ENCODE assay signal across 20 mouse cellular contexts in the genomic region with DNA sequence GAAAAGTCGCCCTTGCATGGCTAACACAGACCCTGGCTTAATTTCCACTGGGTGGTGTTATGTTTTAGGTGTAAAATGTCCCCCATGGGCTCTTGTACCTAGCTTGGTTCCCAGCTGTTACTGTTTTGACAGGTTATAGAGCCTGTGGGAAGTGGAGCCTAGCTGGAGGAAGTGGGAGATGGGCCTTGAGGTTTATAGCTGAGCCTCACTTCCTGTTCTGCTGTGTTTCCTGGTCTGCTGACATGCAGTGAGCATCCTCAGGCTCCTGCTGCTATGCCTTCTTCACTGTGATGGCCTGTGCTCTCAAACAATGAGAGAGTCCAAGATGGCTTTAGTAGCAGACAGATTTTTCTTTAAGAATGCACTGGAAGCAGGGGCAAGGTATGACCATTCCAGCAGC.
DNase-seq lines count a peak whose midpoint lies in the region; ATAC-seq lines count a peak whose summit lies in the region.
"Had no signal": no experiment of that assay in that cellular context is flagged by ENCODE, and none has a peak within 500 bp of the region (broad histone marks: within the 10 kb centered on the region; RNA-seq: fewer than 3 reads in every experiment).

No protein-coding gene starts in this region.

- peak; percentile 93 for ATAC-seq in granulocyte monocyte progenitor cell, adult 5-6 weeks (replicated peaks; ENCODE audit: poor library complexity, severe bottlenecking)
- no peak for ATAC-seq in hindbrain, embryonic 16.5 days
- ATAC-seq: intestine, embryonic 15.5 days had no signal

- H3K4me3 ChIP-seq in hindbrain, embryonic 16.5 days (ENCODE audit: low read length), result no peak overlapping the region
- H3K4me3 ChIP-seq: embryonic facial prominence, embryonic 13.5 days; gastrocnemius, adult 2 months; heart, embryonic 15.5 days; intestine, embryonic 15.5 days; limb, embryonic 13.5 days; midbrain, embryonic 12.5 days had no signal

- no peak overlapping the region for H3K9ac ChIP-seq in hindbrain, embryonic 16.5 days (ENCODE audit: low read depth, low read length)
- H3K9ac ChIP-seq: embryonic facial prominence, embryonic 13.5 days; heart, embryonic 15.5 days; intestine, embryonic 15.5 days; limb, embryonic 13.5 days; midbrain, embryonic 12.5 days had no signal

- no peak overlapping the region for H3K27ac ChIP-seq in hindbrain, embryonic 16.5 days (ENCODE audit: low read depth, low read length)
- H3K27ac ChIP-seq: embryonic facial prominence, embryonic 13.5 days; gastrocnemius, adult 2 months; heart, embryonic 15.5 days; intestine, embryonic 15.5 days; kidney, postnatal 0 days; limb, embryonic 13.5 days; midbrain, embryonic 12.5 days; stomach, postnatal 0 days had no signal

- 75% methylated on average over 1 of the region's 1 CpGs for WGBS in hindbrain, embryonic 16.5 days

- intact Hi-C loops in left cerebral cortex, postnatal 10 days (cut with DNase I), result no loop called here

- H3K27me3 ChIP-seq in splenic B cell, adult 2 months (ENCODE audit: control insufficient read depth, insufficient read depth, low read length, poor library complexity, severe bottlenecking), result no peaks in the 10 kb centered on the region
- no peaks in the 10 kb centered on the region for H3K27me3 ChIP-seq in hindbrain, embryonic 16.5 days (replicated peaks; ENCODE audit: control insufficient read depth, insufficient read depth, low read length)
- H3K27me3 ChIP-seq: embryonic facial prominence, embryonic 13.5 days; heart, embryonic 15.5 days; intestine, embryonic 15.5 days; limb, embryonic 13.5 days; midbrain, embryonic 12.5 days had no signal

- no peaks in the 10 kb centered on the region for H3K4me1 ChIP-seq in hindbrain, embryonic 16.5 days (ENCODE audit: control insufficient read depth, insufficient read depth, low read depth, low read length)
- H3K4me1 ChIP-seq: intestine, embryonic 15.5 days; midbrain, embryonic 12.5 days had no signal

- peak; percentile 44 to 54 for DNase-seq in spleen, postnatal 36 days (ENCODE audit: low spot score in 2 of 2)
- no peak for DNase-seq in spleen, postnatal 14 days (ENCODE audit: low spot score in 2 of 2)
- peak; percentile 59 for DNase-seq in splenic B cell, adult 2 months (ENCODE audit: low read depth, low spot score)
- DNase-seq in left cerebral cortex, postnatal 10 days (ENCODE audit: extremely low spot score in 1 of 2, low spot score in 2 of 2), result no peak
- no peak for DNase-seq in cerebellum, adult 18-20 months
- DNase-seq: adrenal gland, postnatal 14 days; cerebellum, adult 8-10 months; gastrocnemius, adult 2 months; heart, adult 18-20 months; lung, postnatal 10 days; spleen, adult 18-20 months had no signal

- no peaks in the 10 kb centered on the region for H3K9me3 ChIP-seq in hindbrain, embryonic 16.5 days (ENCODE audit: control insufficient read depth, low read length)
- H3K9me3 ChIP-seq: embryonic facial prominence, embryonic 13.5 days; heart, embryonic 15.5 days; intestine, embryonic 15.5 days; limb, embryonic 13.5 days; midbrain, embryonic 12.5 days had no signal

- no peaks in the 10 kb centered on the region for H3K36me3 ChIP-seq in splenic B cell, adult 2 months (ENCODE audit: control insufficient read depth, insufficient read depth, low read length, poor library complexity, severe bottlenecking)
- H3K36me3 ChIP-seq in hindbrain, embryonic 16.5 days (ENCODE audit: control insufficient read depth, insufficient read depth, low read length), result no peaks in the 10 kb centered on the region
- H3K36me3 ChIP-seq: embryonic facial prominence, embryonic 13.5 days; heart, embryonic 15.5 days; intestine, embryonic 15.5 days; limb, embryonic 13.5 days; midbrain, embryonic 12.5 days had no signal

- no peak overlapping the region for H3K4me2 ChIP-seq in hindbrain, embryonic 16.5 days (ENCODE audit: low read length)
- H3K4me2 ChIP-seq: embryonic facial prominence, embryonic 13.5 days; heart, embryonic 15.5 days; intestine, embryonic 15.5 days; limb, embryonic 13.5 days; midbrain, embryonic 12.5 days had no signal

Comparison
In these comparisons a context has a peak if more than half of its experiments do, and no peak if none do; other contexts are left out.
1. DNase-seq: peak in spleen, postnatal 36 days (2 of 2) and splenic B cell, adult 2 months (single experiment); none in spleen, postnatal 14 days (0 of 2), left cerebral cortex, postnatal 10 days (0 of 2) and cerebellum, adult 18-20 months (0 of 2).